Mouse (Mus musculus): ENCODE results near the gene Mov10l1. TPM values are rescaled to one million over a fixed set of nuclear protein-coding genes. Genes with fewer than 3 reads are reported as not detected.

The Mov10l1 gene
- polyA plus RNA-seq, 2 experiments: 0.10 to 0.19 TPM

GRCm38 (mm10) chr15:89092181-89092580 is 109.5 kb downstream of the Mov10l1 start:
- peaks cover 6% of the 10 kb centered on the region for H3K4me1 ChIP-seq (ENCODE audit: control insufficient read depth, insufficient read depth, low read length)

GRCm38 (mm10) chr15:89097450-89097849 is 114.7 kb downstream of the Mov10l1 start:
- Histone ChIP-seq H3K4me1 (ENCODE audit: control insufficient read depth, insufficient read depth, low read length) (no peaks in the 10 kb centered on the region), H3K27ac (replicated peaks; ENCODE audit: low read depth, low read length) (no peak overlapping the region), H3K36me3 (ENCODE audit: control insufficient read depth, insufficient read depth, low read length) (peaks cover 100% of the 10 kb centered on the region), H3K9ac (ENCODE audit: low read depth, low read length, severe bottlenecking) (no peak overlapping the region), H3K4me3 (replicated peaks; ENCODE audit: low read length) (no peak overlapping the region), H3K9me3 (ENCODE audit: control insufficient read depth, low read length) (no peaks in the 10 kb centered on the region), H3K4me2 (replicated peaks; ENCODE audit: low read depth, low read length, severe bottlenecking) (no peak overlapping the region), H3K27me3 (ENCODE audit: control insufficient read depth, insufficient read depth, low read length) (no peaks in the 10 kb centered on the region)
- DNase-seq (ENCODE audit: low spot score): no peak
- no peak for TF ChIP-seq POLR2A (IDR thresholded peaks at IDR 0.05; ENCODE audit: borderline replicate concordance, extremely low read depth, insufficient read depth, insufficient read length)
- ATAC-seq (ENCODE audit: low FRiP score, low read depth): no peak
- 88% methylated on average over 5 of the region's 5 CpGs for WGBS

More at GRCm38 (mm10) chr15:89092181-89092580, 109.5 kb downstream of the Mov10l1 start:
- no peak overlapping the region for H3K4me3 ChIP-seq (replicated peaks; ENCODE audit: low read length)
- DNase-seq (ENCODE audit: low spot score) (no peak), ATAC-seq (ENCODE audit: low FRiP score, low read depth) (no peak)
- TF ChIP-seq POLR2A (IDR thresholded peaks at IDR 0.05; ENCODE audit: borderline replicate concordance, extremely low read depth, insufficient read depth, insufficient read length): no peak
- no peak overlapping the region for H3K27ac ChIP-seq (replicated peaks; ENCODE audit: low read depth, low read length)
- H3K9ac ChIP-seq (ENCODE audit: low read depth, low read length, severe bottlenecking): no peak overlapping the region
- WGBS: 77% methylated on average over 5 of the region's 5 CpGs
- H3K27me3 ChIP-seq (ENCODE audit: control insufficient read depth, insufficient read depth, low read length): no peaks in the 10 kb centered on the region
- H3K36me3 ChIP-seq (ENCODE audit: control insufficient read depth, insufficient read depth, low read length): peaks cover 59% of the 10 kb centered on the region
- no peaks in the 10 kb centered on the region for H3K9me3 ChIP-seq (ENCODE audit: control insufficient read depth, low read length)
- H3K4me2 ChIP-seq (replicated peaks; ENCODE audit: low read depth, low read length, severe bottlenecking): no peak overlapping the region

GRCm38 (mm10) chr15:89098616-89099015 is 115.9 kb downstream of the Mov10l1 start:
- Histone ChIP-seq H3K4me3 (replicated peaks; ENCODE audit: low read length) (no peak overlapping the region), H3K4me2 (replicated peaks; ENCODE audit: low read depth, low read length, severe bottlenecking) (no peak overlapping the region), H3K4me1 (ENCODE audit: control insufficient read depth, insufficient read depth, low read length) (no peaks in the 10 kb centered on the region), H3K9ac (ENCODE audit: low read depth, low read length, severe bottlenecking) (no peak overlapping the region), H3K9me3 (ENCODE audit: control insufficient read depth, low read length) (no peaks in the 10 kb centered on the region), H3K27me3 (ENCODE audit: control insufficient read depth, insufficient read depth, low read length) (no peaks in the 10 kb centered on the region), H3K36me3 (ENCODE audit: control insufficient read depth, insufficient read depth, low read length) (peaks cover 99% of the 10 kb centered on the region), H3K27ac (replicated peaks; ENCODE audit: low read depth, low read length) (no peak overlapping the region)
- ATAC-seq (ENCODE audit: low FRiP score, low read depth): no peak
- WGBS: 89% methylated on average over 7 of the region's 7 CpGs
- no peak for DNase-seq (ENCODE audit: low spot score)
- TF ChIP-seq POLR2A (IDR thresholded peaks at IDR 0.05; ENCODE audit: borderline replicate concordance, extremely low read depth, insufficient read depth, insufficient read length): no peak

GRCm38 (mm10) chr15:89100823-89101222 is 118.1 kb downstream of the Mov10l1 start:
- Histone ChIP-seq H3K27me3 (ENCODE audit: control insufficient read depth, insufficient read depth, low read length) (no peaks in the 10 kb centered on the region), H3K4me3 (replicated peaks; ENCODE audit: low read length) (no peak overlapping the region), H3K27ac (replicated peaks; ENCODE audit: low read depth, low read length) (no peak overlapping the region), H3K36me3 (ENCODE audit: control insufficient read depth, insufficient read depth, low read length) (peaks cover 95% of the 10 kb centered on the region), H3K4me2 (replicated peaks; ENCODE audit: low read depth, low read length, severe bottlenecking) (no peak overlapping the region), H3K9me3 (ENCODE audit: control insufficient read depth, low read length) (no peaks in the 10 kb centered on the region), H3K9ac (ENCODE audit: low read depth, low read length, severe bottlenecking) (no peak overlapping the region), H3K4me1 (ENCODE audit: control insufficient read depth, insufficient read depth, low read length) (no peaks in the 10 kb centered on the region)
- ATAC-seq (ENCODE audit: low FRiP score, low read depth) (no peak), DNase-seq (ENCODE audit: low spot score) (no peak)
- TF ChIP-seq POLR2A (IDR thresholded peaks at IDR 0.05; ENCODE audit: borderline replicate concordance, extremely low read depth, insufficient read depth, insufficient read length): no peak
- WGBS: 98% methylated on average over 12 of the region's 12 CpGs

GRCm38 (mm10) chr15:89102646-89103045 is 119.9 kb downstream of the Mov10l1 start:
- Histone ChIP-seq H3K36me3 (ENCODE audit: control insufficient read depth, insufficient read depth, low read length) (peaks cover 95% of the 10 kb centered on the region), H3K9ac (ENCODE audit: low read depth, low read length, severe bottlenecking) (no peak overlapping the region)
- 83% methylated on average over 5 of the region's 5 CpGs for WGBS

GRCm38 (mm10) chr15:89103921-89104320 is 121.2 kb downstream of the Mov10l1 start:
- no peak for DNase-seq (ENCODE audit: low spot score)
- Histone ChIP-seq H3K27ac (replicated peaks; ENCODE audit: low read depth, low read length) (no peak overlapping the region), H3K9me3 (ENCODE audit: control insufficient read depth, low read length) (no peaks in the 10 kb centered on the region), H3K27me3 (ENCODE audit: control insufficient read depth, insufficient read depth, low read length) (no peaks in the 10 kb centered on the region), H3K4me3 (replicated peaks; ENCODE audit: low read length) (no peak overlapping the region), H3K36me3 (ENCODE audit: control insufficient read depth, insufficient read depth, low read length) (peaks cover 95% of the 10 kb centered on the region), H3K4me2 (replicated peaks; ENCODE audit: low read depth, low read length, severe bottlenecking) (no peak overlapping the region), H3K4me1 (ENCODE audit: control insufficient read depth, insufficient read depth, low read length) (no peaks in the 10 kb centered on the region), H3K9ac (ENCODE audit: low read depth, low read length, severe bottlenecking) (no peak overlapping the region)
- 90% methylated on average over 10 of the region's 10 CpGs for WGBS
- no peak for TF ChIP-seq POLR2A (IDR thresholded peaks at IDR 0.05; ENCODE audit: borderline replicate concordance, extremely low read depth, insufficient read depth, insufficient read length)
- no peak for ATAC-seq (ENCODE audit: low FRiP score, low read depth)

More at GRCm38 (mm10) chr15:89102646-89103045, 119.9 kb downstream of the Mov10l1 start:
- no peaks in the 10 kb centered on the region for H3K9me3 ChIP-seq (ENCODE audit: control insufficient read depth, low read length)
- no peak overlapping the region for H3K27ac ChIP-seq (replicated peaks; ENCODE audit: low read depth, low read length)
- no peak for TF ChIP-seq POLR2A (IDR thresholded peaks at IDR 0.05; ENCODE audit: borderline replicate concordance, extremely low read depth, insufficient read depth, insufficient read length)
- H3K27me3 ChIP-seq (ENCODE audit: control insufficient read depth, insufficient read depth, low read length): no peaks in the 10 kb centered on the region
- DNase-seq (ENCODE audit: low spot score) (no peak), ATAC-seq (ENCODE audit: low FRiP score, low read depth) (no peak)
- no peak overlapping the region for H3K4me3 ChIP-seq (replicated peaks; ENCODE audit: low read length)
- no peaks in the 10 kb centered on the region for H3K4me1 ChIP-seq (ENCODE audit: control insufficient read depth, insufficient read depth, low read length)
- H3K4me2 ChIP-seq (replicated peaks; ENCODE audit: low read depth, low read length, severe bottlenecking): no peak overlapping the region

All from limb, embryonic 14.5 days (tissue).